Comparison of ENCODE assay signal across 10 mouse cellular contexts in the genomic region with DNA sequence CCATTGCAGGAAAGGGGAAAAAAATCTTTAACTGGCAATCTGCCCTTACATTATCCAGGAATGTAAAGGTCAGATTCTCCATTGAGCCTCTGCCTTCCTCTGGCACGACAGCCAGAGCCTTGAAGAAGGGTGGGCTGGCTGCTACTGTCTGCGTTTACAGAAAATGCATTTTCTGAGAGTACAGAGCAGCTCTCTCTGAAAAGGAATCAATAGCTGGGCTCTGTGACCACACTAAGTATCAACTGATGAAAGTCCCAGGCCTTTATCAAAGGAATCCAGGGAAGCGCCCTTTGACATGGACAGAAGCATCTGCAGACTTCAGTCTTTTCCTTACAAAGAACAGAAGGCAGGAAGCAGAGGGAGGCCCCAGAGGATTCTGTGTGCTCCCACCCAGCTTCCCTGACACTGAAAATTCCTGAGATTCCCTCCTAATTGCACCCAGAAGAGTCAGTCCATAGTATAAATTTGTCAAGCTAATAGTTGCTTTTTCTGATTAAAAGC.
DNase-seq lines count a peak whose midpoint lies in the region; ATAC-seq lines count a peak whose summit lies in the region.
"Had no signal": no experiment of that assay in that cellular context is flagged by ENCODE, and none has a peak within 500 bp of the region (broad histone marks: within the 10 kb centered on the region; RNA-seq: fewer than 3 reads in every experiment).

No protein-coding gene starts in this region.

- no peaks in the 10 kb centered on the region for H3K9me3 ChIP-seq in midbrain, embryonic 10.5 days (replicated peaks)
- no peaks in the 10 kb centered on the region for H3K9me3 ChIP-seq in midbrain, embryonic 16.5 days (replicated peaks; ENCODE audit: control insufficient read depth, low read length, poor library complexity, severe bottlenecking)
- H3K9me3 ChIP-seq in heart, embryonic 16.5 days (replicated peaks; ENCODE audit: control insufficient read depth, low read length) = 0 out of 2 replicates have a peak, but pooled peaks cover 2% of the 10 kb centered on the region
- H3K9me3 ChIP-seq in midbrain, embryonic 14.5 days (ENCODE audit: control insufficient read depth, low read length) = no peaks in the 10 kb centered on the region
- H3K9me3 ChIP-seq: megakaryocyte, embryonic 14.5 days had no signal

- peak overlapping the region; percentile 57 for H3K27ac ChIP-seq in midbrain, embryonic 10.5 days (replicated peaks)
- H3K27ac ChIP-seq in midbrain, embryonic 16.5 days (ENCODE audit: low read length) = no peak overlapping the region; the same call in 1 of the 2 replicates
- peak overlapping the region; percentile 63 for H3K27ac ChIP-seq in heart, embryonic 16.5 days (ENCODE audit: low read length)
- no peak overlapping the region for H3K27ac ChIP-seq in midbrain, embryonic 14.5 days (replicated peaks; ENCODE audit: low read depth, low read length)

- no peaks in the 10 kb centered on the region for H3K36me3 ChIP-seq in midbrain, embryonic 10.5 days
- no peaks in the 10 kb centered on the region for H3K36me3 ChIP-seq in midbrain, embryonic 16.5 days (ENCODE audit: control insufficient read depth, insufficient read depth, low read length)
- H3K36me3 ChIP-seq in heart, embryonic 16.5 days (ENCODE audit: control insufficient read depth, insufficient read depth) = no peaks in the 10 kb centered on the region
- no peaks in the 10 kb centered on the region for H3K36me3 ChIP-seq in midbrain, embryonic 14.5 days (ENCODE audit: control insufficient read depth, insufficient read depth, low read length)

- peak; percentile 88 for DNase-seq in heart, adult 11 months
- no peak for DNase-seq in heart, postnatal 25 days (ENCODE audit: low spot score)
- peak; percentile 14 for DNase-seq in midbrain, embryonic 10.5 days (ENCODE audit: low spot score)
- peak; percentile 26 for DNase-seq in midbrain, embryonic 14.5 days
- DNase-seq in urinary bladder, postnatal 4 days (ENCODE audit: low spot score in 2 of 2) = no peak
- DNase-seq in right cerebral cortex, postnatal 25 days = no peak

- no peak for ATAC-seq in midbrain, embryonic 16.5 days
- peak; percentile 46; the same call in 1 of the 2 replicates for ATAC-seq in heart, embryonic 16.5 days (replicated peaks; ENCODE audit: extremely low read depth, insufficient read depth, low FRiP score)
- ATAC-seq in midbrain, embryonic 14.5 days (ENCODE audit: low FRiP score, low TSS enrichment) = no peak
- ATAC-seq: Patski had no signal

- H3K4me2 ChIP-seq in midbrain, embryonic 16.5 days (ENCODE audit: low read length) = no peak overlapping the region
- no peak overlapping the region for H3K4me2 ChIP-seq in heart, embryonic 16.5 days (ENCODE audit: low read depth, low read length)
- H3K4me2 ChIP-seq in midbrain, embryonic 14.5 days (ENCODE audit: low read length) = no peak overlapping the region

- peaks cover 21% of the 10 kb centered on the region for H3K4me1 ChIP-seq in midbrain, embryonic 10.5 days
- peaks cover 10% of the 10 kb centered on the region; the same call in 1 of the 2 replicates for H3K4me1 ChIP-seq in midbrain, embryonic 16.5 days (ENCODE audit: control insufficient read depth, insufficient read depth, low read length)
- H3K4me1 ChIP-seq in heart, embryonic 16.5 days (ENCODE audit: control insufficient read depth, insufficient read depth, low read length) = peaks cover 13% of the 10 kb centered on the region
- no peaks in the 10 kb centered on the region for H3K4me1 ChIP-seq in midbrain, embryonic 14.5 days (ENCODE audit: control insufficient read depth, insufficient read depth, low read length)
- H3K4me1 ChIP-seq: megakaryocyte, embryonic 14.5 days had no signal

- 27% methylated on average over 3 of the region's 3 CpGs for WGBS in midbrain, embryonic 10.5 days
- WGBS in midbrain, embryonic 16.5 days = 36% methylated on average over 3 of the region's 3 CpGs
- WGBS in heart, embryonic 16.5 days = 28% methylated on average over 3 of the region's 3 CpGs
- 35% methylated on average over 3 of the region's 3 CpGs for WGBS in midbrain, embryonic 14.5 days

- H3K4me3 ChIP-seq in midbrain, embryonic 10.5 days = no peak overlapping the region
- H3K4me3 ChIP-seq in midbrain, embryonic 16.5 days (ENCODE audit: low read depth, low read length) = no peak overlapping the region
- H3K4me3 ChIP-seq in heart, embryonic 16.5 days (ENCODE audit: low read length) = no peak overlapping the region
- H3K4me3 ChIP-seq in midbrain, embryonic 14.5 days (replicated peaks; ENCODE audit: low read depth, low read length) = no peak overlapping the region
- H3K4me3 ChIP-seq: megakaryocyte, embryonic 14.5 days had no signal

- no peak overlapping the region for H3K9ac ChIP-seq in midbrain, embryonic 16.5 days (ENCODE audit: low read depth, low read length)
- no peak overlapping the region for H3K9ac ChIP-seq in heart, embryonic 16.5 days (ENCODE audit: low read length)
- no peak overlapping the region for H3K9ac ChIP-seq in midbrain, embryonic 14.5 days (replicated peaks; ENCODE audit: low read length)

- intact Hi-C loops in heart, postnatal 25 days (cut with DNase I) = loop anchor here (5.0 kb wide), 1 partner anchor 103 kb away; no protein-coding TSS in a partner anchor

- H3K27me3 ChIP-seq in midbrain, embryonic 10.5 days (ENCODE audit: low read depth, poor library complexity, severe bottlenecking) = no peaks in the 10 kb centered on the region
- no peaks in the 10 kb centered on the region for H3K27me3 ChIP-seq in midbrain, embryonic 16.5 days (ENCODE audit: control insufficient read depth, insufficient read depth, low read depth, low read length)
- H3K27me3 ChIP-seq in heart, embryonic 16.5 days (ENCODE audit: control insufficient read depth, insufficient read depth, low read length) = no peaks in the 10 kb centered on the region
- no peaks in the 10 kb centered on the region for H3K27me3 ChIP-seq in midbrain, embryonic 14.5 days (ENCODE audit: control insufficient read depth, insufficient read depth, low read length)
- H3K27me3 ChIP-seq: megakaryocyte, embryonic 14.5 days; Patski had no signal

Comparison
In these comparisons a context has a peak if more than half of its experiments do, and no peak if none do; other contexts are left out.
1. DNase-seq: peak in heart, adult 11 months (single experiment), midbrain, embryonic 10.5 days (single experiment) and midbrain, embryonic 14.5 days (single experiment); none in heart, postnatal 25 days (single experiment), urinary bladder, postnatal 4 days (0 of 2) and right cerebral cortex, postnatal 25 days (single experiment).
2. H3K27ac ChIP-seq: peak in midbrain, embryonic 10.5 days (single experiment) and heart, embryonic 16.5 days (single experiment); none in midbrain, embryonic 16.5 days (single experiment) and midbrain, embryonic 14.5 days (single experiment).